22 mouse cellular contexts compared by ENCODE assay signal in the genomic region with DNA sequence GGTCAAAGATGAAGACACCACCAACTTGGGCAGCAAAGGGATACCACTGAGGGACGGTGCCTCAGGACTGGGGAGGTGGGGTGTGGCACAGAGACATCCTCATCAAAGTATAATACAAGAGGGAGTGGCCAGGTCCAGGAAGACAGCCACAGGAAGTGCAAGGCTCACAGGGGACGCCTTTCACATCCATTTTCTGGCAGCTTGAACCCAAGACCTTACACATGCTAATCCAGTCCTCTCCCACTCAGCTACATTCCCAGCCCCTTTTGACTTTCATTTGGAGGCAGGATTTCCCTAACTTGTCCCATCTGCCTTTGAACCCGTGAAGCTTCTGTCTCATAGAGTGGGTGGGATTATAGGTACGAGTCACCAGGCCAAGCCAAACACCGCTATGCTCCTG. TPM values are rescaled to one million over a fixed set of nuclear protein-coding genes. Genes with fewer than 3 reads are reported as not detected.
DNase-seq lines count a peak whose midpoint lies in the region; ATAC-seq and TF ChIP-seq lines count a peak whose summit lies in the region.
"Had no signal": no experiment of that assay in that cellular context is flagged by ENCODE, and none has a peak within 500 bp of the region (broad histone marks: within the 10 kb centered on the region; RNA-seq: fewer than 3 reads in every experiment).

No protein-coding gene starts in this region.

- no peak overlapping the region for H3K4me2 ChIP-seq in neural tube, embryonic 15.5 days
- no peak overlapping the region for H3K4me2 ChIP-seq in hindbrain, embryonic 12.5 days (replicated peaks)
- H3K4me2 ChIP-seq: embryonic facial prominence, embryonic 12.5 days; forebrain, embryonic 13.5 days had no signal

- peaks cover 30% of the 10 kb centered on the region for H3K4me1 ChIP-seq in ES-Bruce4 (ENCODE audit: control insufficient read depth, insufficient read depth, low read length)
- peaks cover 26% of the 10 kb centered on the region for H3K4me1 ChIP-seq in neural tube, embryonic 15.5 days
- peaks cover 25% of the 10 kb centered on the region for H3K4me1 ChIP-seq in hindbrain, embryonic 12.5 days

- TF ChIP-seq POLR2A in ES-Bruce4 (IDR thresholded peaks at IDR 0.05; ENCODE audit: insufficient read depth, low read length): no peak

- H3K9ac ChIP-seq in ES-Bruce4 (ENCODE audit: low read depth, poor library complexity, severe bottlenecking): no peak overlapping the region
- no peak overlapping the region for H3K9ac ChIP-seq in neural tube, embryonic 15.5 days (replicated peaks)
- no peak overlapping the region for H3K9ac ChIP-seq in hindbrain, embryonic 12.5 days
- H3K9ac ChIP-seq: embryonic facial prominence, embryonic 12.5 days; forebrain, embryonic 13.5 days had no signal

- no peak for TF ChIP-seq CTCF in ES-Bruce4 (IDR thresholded peaks at IDR 0.05; ENCODE audit: low read depth, low read length)

- H3K9me3 ChIP-seq in ES-Bruce4 (replicated peaks; ENCODE audit: control insufficient read depth, insufficient read depth, low read length, poor library complexity, severe bottlenecking): no peaks in the 10 kb centered on the region
- H3K9me3 ChIP-seq in neural tube, embryonic 15.5 days (replicated peaks): no peaks in the 10 kb centered on the region
- no peaks in the 10 kb centered on the region for H3K9me3 ChIP-seq in hindbrain, embryonic 12.5 days (replicated peaks)
- H3K9me3 ChIP-seq: embryonic facial prominence, embryonic 10.5 days; embryonic facial prominence, embryonic 12.5 days; forebrain, embryonic 13.5 days; G1E had no signal

- no peak overlapping the region for H3K4me3 ChIP-seq in ES-Bruce4 (ENCODE audit: low read depth, low read length)
- H3K4me3 ChIP-seq in neural tube, embryonic 15.5 days (replicated peaks): no peak overlapping the region
- H3K4me3 ChIP-seq in hindbrain, embryonic 12.5 days: no peak overlapping the region
- H3K4me3 ChIP-seq: embryonic facial prominence, embryonic 10.5 days; embryonic facial prominence, embryonic 12.5 days; forebrain, embryonic 13.5 days had no signal

- no peak for ATAC-seq in neural tube, embryonic 15.5 days (ENCODE audit: low FRiP score)
- no peak for ATAC-seq in hindbrain, embryonic 12.5 days (ENCODE audit: low FRiP score)
- ATAC-seq: activated CD4-positive, CD25-positive, alpha-beta regulatory T cell, adult 4 months; forebrain, embryonic 13.5 days; forebrain, embryonic 16.5 days; Patski had no signal

- WGBS in neural tube, embryonic 15.5 days: 94% methylated on average over 5 of the region's 5 CpGs
- 85% methylated on average over 5 of the region's 5 CpGs for WGBS in hindbrain, embryonic 12.5 days

- no peaks in the 10 kb centered on the region for H3K27me3 ChIP-seq in ES-Bruce4 (ENCODE audit: control insufficient read depth, insufficient read depth, low read length, poor library complexity, severe bottlenecking)
- H3K27me3 ChIP-seq in neural tube, embryonic 15.5 days (replicated peaks): no peaks in the 10 kb centered on the region
- H3K27me3 ChIP-seq in hindbrain, embryonic 12.5 days: no peaks in the 10 kb centered on the region
- H3K27me3 ChIP-seq: CH12.LX; embryonic facial prominence, embryonic 12.5 days; forebrain, embryonic 13.5 days; Patski had no signal

- H3K36me3 ChIP-seq in ES-Bruce4 (ENCODE audit: control insufficient read depth, insufficient read depth, low read length, poor library complexity, severe bottlenecking): 0 out of 2 replicates have a peak, but pooled peaks cover 3% of the 10 kb centered on the region
- no peaks in the 10 kb centered on the region for H3K36me3 ChIP-seq in neural tube, embryonic 15.5 days
- H3K36me3 ChIP-seq in hindbrain, embryonic 12.5 days: peaks cover 42% of the 10 kb centered on the region

- peak; percentile 77 for TF ChIP-seq EP300 in ES-Bruce4 (IDR thresholded peaks at IDR 0.05; ENCODE audit: insufficient read depth, low read depth, low read length)

- peak; percentile 6 for DNase-seq in CD4-positive helper T cell, adult 2 months (ENCODE audit: low read depth, low spot score)
- peak; percentile 91 for DNase-seq in R1 (ENCODE audit: low read depth, low spot score)
- peak; percentile 16 for DNase-seq in induced T-regulatory cell, adult 2 months (ENCODE audit: low read depth)
- DNase-seq in cerebellum, postnatal 25 days: no peak
- DNase-seq: adrenal gland, adult 8-10 months; adrenal gland, postnatal 14 days; adrenal gland, postnatal 36 days; cerebellum, adult 11-12 months; cerebellum, adult 2 months; cerebellum, adult 9-10 months; cerebellum, postnatal 14 days had no signal

- peak overlapping the region; percentile 46 for H3K27ac ChIP-seq in ES-Bruce4 (ENCODE audit: insufficient read depth, low read length)
- no peak overlapping the region for H3K27ac ChIP-seq in neural tube, embryonic 15.5 days (replicated peaks)
- no peak overlapping the region for H3K27ac ChIP-seq in hindbrain, embryonic 12.5 days
- H3K27ac ChIP-seq: embryonic facial prominence, embryonic 10.5 days; embryonic facial prominence, embryonic 12.5 days; forebrain, embryonic 13.5 days had no signal

RNA-seq across cellular contexts. Expression of a gene that starts 59.4 kb away (rescaled TPM):
- polyA plus RNA-seq in ES-Bruce4 (2011; ENCODE audit: insufficient read depth, insufficient read length, low read depth, missing spikeins): 110 and 111 TPM in 2 replicates
- polyA plus RNA-seq in neural tube, embryonic 15.5 days (2015; fragmentation: Nextera tagmentation; extraction: Ambion mirVana): 17.3 and 20.7 TPM in 2 replicates
- 34.8 and 35.9 TPM in 2 replicates for polyA plus RNA-seq in hindbrain, embryonic 12.5 days (2016; fragmentation: Nextera tagmentation; extraction: Ambion mirVana)

Comparison
In these comparisons a context has a peak if more than half of its experiments do, and no peak if none do; other contexts are left out.
1. DNase-seq: peak in CD4-positive helper T cell, adult 2 months (single experiment), R1 (single experiment) and induced T-regulatory cell, adult 2 months (single experiment); none in cerebellum, postnatal 25 days (0 of 2).